Mouse (Mus musculus) gonadal fat pad, adult 2 months (tissue): ENCODE data around the gene Padi4. TPM values are rescaled to one million over a fixed set of nuclear protein-coding genes. Genes with fewer than 3 reads are reported as not detected.

Experiments
- DNase-seq: peaks from one replicate; pipeline ENCODE4 v3.0.0-alpha.2; 2012; ENCODE audit warnings: low read depth
- polyA plus RNA-seq: library from polyadenylated mRNA; depleted of rRNA; stranded (reverse); fragments of >200 nt; gene quantifications from 2 replicates; pipeline ENCODE4 v1.2.3, GENCODE M21; 2012; rRNA removed

Padi4 gene
- polyA plus RNA-seq: 2.6 and 2.7 TPM in 2 replicates

DNA sequence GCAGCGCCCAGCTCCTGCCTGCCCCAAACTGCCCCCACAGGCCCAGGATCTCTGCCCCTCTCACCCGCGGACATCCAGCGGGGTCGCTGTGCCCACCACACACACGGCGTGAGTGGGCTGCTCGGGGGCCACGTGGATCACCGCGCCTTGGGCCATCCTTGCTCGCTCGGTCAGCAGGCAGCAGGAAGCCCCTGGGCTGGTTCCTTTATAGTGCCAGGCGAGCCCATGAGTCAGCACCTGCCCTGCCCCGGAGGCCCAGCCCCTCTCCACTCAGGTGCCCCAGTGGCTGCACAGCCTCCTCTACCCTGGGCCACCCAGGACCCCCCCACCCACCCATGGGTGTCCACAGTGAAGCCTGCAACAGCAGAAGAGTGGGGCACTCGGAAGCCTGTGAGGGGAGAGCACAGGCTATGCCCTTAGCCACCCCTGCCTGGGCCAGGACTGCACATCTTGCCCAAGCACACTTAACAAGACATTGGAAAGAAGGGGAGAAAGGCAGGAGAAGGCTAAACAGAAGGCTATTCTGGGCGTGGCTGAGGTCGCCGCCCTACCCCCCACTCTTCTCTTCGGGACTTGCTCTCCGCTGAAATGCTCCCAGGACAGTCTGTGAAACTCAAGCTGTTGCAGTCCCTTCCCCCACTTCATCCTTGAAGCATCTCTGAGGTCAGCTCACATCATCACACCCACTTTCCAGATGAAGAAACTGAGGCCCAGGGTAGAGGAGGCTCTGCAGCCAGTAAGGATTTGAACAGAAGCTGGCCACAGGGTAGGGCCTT lies at the start of gene Padi4:
Padi4 (minus strand) TSS at position 212 of the 776 bp plus-strand sequence.
- no peak for DNase-seq

DNA sequence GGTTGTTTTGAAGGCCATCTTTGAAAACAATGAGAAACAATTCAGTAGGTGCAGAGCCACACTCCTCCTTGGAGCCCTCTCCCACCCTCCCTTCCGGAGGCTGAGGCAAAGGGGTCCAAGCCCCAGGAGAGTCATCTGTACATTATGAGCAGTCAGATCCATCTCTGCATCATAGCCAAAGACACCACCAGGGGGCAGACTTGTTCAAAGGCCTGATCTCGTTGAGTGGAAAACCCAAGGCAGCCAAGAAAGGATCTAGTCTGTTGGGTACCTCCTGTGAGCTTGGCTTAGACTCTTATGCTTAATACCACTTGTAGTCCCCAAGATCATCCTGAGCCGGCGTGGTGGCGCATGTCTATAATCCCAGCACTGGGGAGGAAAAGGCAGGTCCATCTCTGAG lies 48.0 kb upstream of the Padi4 start:
- DNase-seq: no peak

DNA sequence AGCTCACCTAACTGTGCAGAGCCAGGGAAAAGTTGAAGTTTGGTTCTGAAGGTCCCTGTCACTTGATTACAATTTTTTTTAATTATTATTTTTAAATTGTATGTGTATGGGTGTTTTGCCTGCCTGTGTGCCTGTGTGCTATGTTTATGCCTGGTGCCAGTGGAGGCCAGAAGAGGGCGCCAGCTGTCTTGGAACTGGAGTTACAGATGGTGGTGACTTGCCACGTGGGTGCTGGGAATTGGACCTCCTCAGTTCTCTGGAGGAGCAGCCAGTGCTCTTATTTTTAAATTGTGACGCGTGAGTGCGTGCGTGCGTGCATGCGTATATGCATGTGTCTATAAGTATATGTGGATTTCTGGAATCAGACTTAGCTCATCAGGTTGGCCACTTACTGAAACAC lies 43.4 kb upstream of the Padi4 start:
- DNase-seq: no peak

DNA sequence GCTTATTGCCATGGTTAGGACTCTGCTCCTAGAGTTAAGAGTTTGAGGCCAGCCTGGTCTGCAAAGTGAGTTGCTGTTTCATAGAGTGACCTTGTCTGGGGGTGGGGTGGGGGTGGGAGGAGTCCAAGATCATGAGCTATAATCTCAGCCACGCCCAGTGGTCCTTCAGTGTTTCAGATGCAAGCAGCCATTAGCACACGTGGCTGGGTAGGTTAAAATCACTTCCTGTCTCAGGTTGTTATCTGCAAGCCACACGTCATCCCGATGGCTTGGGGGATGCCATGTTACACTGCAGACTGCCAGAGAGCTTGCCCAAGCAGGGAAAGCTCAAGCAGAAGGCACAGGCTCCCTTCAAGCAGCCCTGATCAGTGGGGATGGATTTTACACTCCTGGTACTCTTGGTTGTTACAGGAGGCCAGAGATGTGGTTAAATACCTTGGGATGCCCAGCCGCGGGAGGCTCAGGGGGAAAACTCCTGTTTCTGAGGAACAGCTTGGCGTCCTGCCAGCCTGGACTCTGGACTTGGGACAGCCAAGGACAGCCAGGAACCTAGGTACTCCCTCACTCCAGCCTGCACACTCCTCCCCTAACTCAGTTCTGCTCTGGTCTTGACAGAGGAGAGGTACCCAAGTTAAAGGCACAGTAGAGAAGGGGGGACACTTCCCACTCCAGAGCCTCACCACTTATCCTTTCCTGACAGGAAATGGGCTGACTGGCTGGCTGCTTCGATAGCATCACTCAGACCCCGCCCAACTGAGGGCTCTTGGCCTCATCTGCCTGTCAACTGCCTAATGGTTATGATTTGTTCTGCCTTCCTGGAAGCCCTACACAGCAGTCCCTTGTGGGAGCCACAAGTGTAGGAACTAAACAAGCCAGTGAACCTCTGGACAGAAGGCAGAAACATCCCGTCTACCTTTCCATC lies 42.2 kb upstream of the Padi4 start:
- no peak for DNase-seq

DNA sequence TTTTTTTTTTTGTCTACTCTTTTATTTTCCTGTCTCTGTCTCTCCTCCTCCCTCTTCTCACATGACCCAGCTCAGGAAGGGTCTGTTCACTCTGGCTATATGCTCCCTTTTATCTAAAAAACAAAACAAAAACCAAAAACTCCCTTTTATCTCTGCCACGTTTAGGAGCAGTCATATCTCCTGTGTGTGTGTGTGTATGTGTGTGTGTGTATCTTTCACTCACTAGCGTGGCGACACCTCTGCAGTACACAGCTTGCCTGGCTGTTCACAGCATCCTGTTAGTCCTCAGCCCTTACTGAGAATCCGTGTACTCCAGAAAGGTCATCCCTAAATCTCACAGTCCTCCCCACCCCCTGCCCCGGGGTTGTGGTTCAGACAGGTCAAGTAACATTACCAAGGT lies 41.5 kb upstream of the Padi4 start:
- DNase-seq: no peak

DNA sequence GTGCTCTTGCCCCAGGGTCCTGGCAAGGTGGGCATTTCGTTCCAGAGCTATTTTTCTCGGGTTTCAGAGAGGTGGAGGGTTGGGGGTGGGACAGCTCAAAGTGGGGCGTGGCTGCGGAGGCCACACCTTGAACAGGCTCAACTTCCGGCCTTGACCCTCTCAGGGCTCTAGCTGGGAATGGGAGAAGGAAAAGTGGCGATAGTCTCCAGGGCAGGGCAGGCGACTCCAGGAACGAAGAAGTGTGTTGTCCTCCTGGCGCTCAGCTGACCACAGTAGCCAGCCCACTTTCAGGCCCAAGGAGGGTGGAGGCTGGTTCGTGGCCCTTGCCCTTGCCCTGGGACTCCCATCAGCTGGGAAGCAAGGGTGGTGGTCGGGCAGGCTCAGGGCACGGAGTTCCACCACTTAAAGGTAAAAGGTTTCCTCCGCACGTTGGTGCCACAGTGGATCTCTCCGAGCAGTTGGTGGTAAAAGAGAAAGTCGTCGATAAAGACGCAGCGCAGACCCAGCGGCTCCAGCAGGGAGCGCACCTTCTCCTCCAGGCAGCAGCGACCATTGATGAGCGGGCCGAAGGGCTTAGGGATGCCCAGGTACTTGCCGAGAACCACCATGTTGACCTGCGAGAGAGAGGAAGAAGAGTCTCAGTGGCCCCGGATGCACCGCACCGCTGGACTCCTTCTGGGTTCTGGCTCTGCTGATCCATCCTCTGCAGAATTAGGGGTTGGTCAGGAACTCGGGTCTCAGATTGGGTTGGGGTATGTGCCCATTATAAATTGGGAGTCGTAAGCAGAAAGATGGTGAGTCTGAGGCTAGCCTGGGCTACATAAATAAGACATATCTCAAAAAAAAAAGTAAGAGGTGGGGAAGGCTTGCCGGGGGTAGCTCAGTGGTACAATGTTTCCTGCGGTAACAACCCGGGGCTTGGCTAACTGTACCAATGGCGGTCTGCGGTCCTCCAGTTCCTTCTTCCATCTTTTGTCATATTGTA lies 40.5 kb upstream of the Padi4 start:
- no peak for DNase-seq

DNA sequence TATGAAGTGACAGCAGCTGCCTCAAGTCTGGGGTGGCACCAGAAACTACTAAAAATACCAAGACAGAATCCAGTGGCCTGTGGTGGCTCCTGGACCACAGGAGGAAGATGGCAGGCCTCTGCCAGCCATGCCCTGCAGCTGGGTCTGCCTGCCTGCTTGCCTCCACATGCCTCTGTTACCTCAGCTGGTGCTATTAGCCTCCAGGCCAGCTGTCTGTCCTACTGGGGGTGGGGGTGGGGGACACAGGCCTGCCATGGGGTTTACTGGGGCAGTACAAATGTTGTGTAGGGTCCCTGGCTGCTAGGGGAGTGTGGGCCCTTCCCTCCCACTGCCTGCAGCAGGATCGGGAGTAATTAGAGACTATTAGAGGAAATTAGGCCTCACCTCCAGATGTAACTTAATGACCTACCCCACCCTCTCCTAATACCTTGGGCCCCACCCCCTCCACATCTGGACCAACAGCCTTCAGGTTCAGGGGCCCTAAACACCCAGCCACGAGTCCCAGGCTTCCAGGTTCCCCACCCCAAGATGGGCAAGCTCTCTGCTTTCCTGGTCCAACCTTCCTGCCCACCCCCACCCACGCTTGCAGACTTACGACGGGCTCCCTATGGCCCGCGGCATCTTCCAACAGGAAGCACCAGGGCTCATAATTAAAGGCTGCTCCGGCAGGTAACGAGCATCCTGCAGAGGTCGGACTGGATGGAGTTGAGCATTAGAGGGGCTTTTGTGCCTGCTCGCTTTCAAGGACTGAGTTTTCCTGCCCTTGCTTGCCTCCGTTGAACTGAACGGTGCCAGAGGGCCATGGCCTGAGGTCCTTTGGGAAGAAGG lies 39.5 kb upstream of the Padi4 start:
- DNase-seq: no peak

DNA sequence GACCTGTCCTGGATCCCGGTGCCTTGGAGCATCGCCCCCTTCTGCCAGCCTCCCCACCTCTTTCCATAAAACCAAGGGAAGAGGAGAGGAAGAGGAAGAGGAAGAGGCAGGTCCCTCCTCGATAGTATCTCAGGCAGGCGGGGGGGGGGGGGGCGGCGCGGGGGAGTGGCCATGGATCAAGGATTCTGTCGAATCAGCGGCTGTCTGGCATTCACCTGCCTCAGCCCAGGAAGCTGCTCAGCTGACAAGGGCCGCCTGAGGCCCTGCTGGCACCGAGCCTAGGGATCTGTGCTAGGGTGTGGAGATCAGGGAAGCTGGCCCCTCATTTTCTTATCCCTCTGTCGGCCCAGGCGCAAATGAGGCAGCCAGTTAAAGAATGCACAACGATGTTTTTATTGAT lies 38.6 kb upstream of the Padi4 start:
- DNase-seq: no peak

DNA sequence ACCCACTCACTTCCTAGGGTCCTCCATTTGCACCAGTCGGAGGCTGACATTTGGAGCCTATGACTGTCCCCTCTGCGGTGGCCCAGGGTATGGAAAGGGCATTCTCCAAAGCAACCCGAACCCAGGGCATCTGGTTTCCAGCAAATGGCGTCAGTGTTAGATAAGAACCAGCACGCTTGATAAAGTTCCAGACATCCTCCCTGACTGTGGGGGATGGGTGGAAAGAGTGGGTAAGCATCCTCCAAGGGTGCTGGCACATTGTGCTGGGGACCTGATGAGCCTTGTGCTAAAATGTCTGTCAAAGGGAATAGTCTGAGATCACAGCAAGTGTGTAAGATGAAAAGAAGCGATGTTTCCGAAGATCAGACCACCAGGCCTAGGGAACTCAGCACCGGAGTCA lies 38.2 kb upstream of the Padi4 start:
- DNase-seq: no peak

DNA sequence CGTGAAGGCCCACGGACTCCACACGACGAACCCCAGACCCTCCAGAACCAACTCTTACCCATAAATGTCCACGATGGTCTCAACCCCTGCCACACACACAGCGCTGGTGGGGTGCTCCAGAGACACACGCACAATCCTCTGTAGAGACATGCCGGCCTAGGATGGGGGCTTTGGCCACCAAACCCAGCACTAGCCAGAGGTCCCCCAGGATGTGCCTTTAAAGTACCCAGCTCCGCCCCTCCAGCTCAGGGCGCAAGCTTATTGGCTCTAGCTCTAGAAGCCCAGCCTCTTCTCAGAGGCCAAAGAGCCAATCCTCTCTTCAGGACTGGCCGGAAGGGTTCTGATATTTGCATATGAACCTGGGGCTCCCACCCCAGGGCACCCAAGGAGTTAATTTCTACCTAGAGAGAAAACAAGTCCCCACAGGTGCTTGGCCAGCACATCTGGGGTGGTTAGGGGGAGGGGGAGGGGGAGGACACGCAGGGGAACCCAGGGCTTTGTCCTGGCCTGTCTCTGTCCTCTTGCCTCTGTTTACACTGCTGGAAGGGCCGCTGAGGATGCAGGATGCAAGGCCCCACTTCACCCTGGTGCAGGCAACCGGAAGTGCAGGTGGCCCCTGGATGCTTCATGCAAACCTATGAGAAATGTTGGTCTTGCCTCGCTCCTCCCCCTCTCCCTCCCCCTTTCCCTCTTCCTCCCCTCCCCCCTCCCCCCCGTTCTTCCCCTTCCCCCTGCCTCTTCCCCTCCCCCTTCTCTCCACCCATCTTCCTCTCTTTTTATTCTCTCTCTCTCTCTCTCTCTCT lies 36.6 kb upstream of the Padi4 start, which contains the start of gene Padi3:
Padi3 (minus strand) TSS at position 191 of the 803 bp plus-strand sequence.
- DNase-seq: no peak

DNA sequence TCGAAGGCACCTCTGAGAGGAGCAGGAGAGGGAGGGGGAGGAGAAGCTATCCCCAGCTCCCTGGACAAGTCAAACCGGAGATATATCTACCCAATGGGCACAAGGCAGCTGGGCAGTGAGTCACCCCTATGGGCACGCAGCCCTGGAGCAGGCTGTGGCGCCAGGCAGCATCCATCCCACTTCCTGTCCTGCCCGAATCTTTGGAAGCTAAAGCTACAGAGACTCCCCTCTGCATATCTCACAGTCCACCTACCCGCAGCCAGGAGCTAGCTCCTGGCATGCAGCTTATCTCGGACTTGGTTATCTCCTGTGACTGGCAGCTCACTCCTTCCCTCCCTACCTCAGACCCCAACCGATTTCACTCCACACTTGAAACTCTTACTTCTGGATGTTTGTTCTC lies 35.1 kb upstream of the Padi4 start:
- no peak for DNase-seq

DNA sequence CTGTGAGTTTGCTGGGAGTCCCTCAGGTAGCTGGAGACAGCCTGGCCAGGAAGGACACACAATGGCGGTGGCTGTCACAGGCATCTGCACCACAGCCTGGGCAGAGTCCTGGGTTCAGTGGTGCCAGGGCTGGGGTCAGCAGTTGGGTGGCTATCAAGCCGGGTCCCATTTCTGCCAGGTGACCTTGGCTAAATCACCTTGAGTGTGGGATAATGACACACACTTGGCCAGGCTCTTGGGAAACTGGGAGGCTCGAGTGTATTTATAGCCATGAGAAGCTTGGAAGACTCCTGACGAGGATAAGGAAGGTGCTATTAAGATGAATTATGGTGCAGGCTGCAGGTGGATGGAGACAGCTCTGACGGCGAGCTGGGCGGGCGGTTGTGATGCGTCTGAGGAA lies 30.6 kb upstream of the Padi4 start:
- no peak for DNase-seq

DNA sequence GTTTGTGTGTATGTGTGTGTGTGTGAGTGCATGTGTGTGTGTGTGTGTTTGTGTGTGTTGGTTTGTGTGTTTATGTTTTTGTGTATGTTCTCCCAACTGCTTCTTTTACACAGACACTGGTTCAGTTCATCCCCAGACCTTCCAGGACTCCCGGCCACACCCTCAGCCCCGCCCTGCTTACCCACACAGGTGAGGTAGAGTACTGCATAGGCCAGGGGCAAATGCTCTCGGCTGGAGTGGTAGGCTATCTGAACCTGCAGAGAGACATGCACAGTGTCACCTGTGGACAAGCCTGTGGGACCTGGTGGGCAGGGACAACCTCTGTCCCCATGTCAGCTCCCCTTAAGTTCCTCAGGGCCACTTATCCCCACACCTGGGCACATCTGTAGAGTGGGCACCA lies 27.3 kb upstream of the Padi4 start:
- DNase-seq: no peak

DNA sequence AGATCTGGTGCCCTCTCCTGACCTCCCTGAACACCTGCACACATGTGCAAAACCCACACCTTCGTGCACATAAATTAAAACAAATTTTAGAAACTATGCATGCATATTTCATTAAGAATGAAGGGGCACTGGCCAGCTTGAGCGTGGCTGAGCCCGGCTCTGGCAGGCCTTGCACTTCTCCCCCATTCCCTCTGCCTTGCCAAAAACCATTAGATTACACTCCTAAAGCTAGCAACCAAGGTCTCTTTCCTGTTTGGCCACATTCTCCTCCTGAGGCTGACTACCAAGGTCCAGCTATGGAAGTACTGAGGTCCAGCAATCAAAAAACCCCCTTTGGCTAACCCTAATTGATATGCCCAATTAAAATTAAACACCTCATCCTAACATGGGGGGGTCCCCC lies 22.8 kb upstream of the Padi4 start:
- no peak for DNase-seq

DNA sequence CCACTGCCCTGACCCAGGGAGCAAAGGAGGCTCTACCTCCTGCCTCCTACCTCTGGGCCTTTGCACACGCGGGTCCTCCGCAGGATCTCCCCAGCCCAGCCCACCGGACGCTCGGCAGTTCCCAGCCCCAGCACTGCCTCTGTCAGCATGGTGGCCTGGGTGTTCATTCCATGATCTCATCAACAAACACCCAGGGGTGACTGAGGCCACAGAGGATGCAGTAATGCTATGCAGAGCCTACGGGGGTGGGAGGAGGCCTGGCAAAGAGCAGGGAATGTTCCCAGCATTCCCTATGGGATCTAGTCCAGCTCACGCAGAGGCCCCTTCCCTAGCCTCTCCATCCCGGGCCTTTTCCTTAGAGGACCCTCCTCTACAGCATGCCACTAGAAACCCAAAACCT lies 20.6 kb upstream of the Padi4 start:
- no peak for DNase-seq

DNA sequence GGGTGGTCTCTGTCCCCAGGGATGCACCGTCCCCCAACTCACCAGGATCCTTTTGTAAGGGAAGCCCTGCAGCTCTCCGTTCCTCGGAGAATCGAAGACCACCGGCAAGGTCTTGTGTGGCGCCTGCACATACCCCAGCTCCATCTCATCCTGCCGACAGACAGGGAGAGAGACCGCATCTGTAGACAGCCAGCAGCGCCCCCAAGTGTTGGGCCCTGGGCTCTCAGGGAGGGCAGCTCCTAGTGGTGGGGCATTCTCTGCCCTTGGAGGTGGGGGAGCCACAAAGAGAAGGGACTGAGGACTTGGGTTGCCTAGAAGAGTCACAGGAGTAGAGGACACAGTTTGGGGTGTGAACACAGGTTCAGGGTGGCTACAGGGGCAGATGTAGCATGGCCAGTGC lies 19.8 kb upstream of the Padi4 start:
- no peak for DNase-seq

DNA sequence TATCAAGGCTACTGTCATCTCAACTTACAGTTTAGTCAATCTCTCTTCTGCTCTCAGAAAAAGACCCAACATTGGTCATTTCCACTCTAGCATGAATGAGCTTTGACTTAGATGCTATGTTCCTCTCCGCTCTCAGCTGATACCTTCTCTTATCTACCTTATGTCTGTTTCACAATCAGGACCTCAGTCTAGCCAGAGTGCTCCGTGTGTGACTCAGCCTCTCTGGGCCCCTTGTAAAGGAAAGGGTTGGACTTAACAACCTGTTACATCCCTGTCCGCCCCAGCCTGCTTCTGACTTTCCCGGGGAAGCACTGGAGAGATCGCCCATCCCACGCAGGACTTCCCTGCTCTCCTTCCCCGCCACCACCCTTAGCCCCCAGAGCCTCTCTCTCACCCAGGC lies 18.5 kb upstream of the Padi4 start:
- no peak for DNase-seq

DNA sequence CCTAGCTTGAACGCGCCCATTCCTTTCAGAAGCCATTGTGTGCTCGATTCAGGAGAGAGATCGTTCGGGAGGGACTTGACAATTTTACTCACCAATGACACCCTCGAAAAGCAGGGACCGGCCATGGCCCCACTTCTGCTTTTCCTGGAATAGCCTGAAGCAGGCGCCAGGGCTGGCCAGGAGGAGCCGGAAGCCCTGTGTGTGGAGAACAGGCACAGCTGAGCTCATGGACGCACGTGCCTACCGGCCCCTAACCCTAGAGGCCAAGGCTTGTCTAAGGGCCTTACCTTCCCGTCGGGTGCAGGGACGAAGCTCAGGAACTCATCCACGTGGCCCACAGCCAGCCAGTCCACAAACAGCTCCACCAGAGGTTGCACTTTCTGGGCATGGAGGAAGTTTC lies 17.0 kb upstream of the Padi4 start:
- no peak for DNase-seq

DNA sequence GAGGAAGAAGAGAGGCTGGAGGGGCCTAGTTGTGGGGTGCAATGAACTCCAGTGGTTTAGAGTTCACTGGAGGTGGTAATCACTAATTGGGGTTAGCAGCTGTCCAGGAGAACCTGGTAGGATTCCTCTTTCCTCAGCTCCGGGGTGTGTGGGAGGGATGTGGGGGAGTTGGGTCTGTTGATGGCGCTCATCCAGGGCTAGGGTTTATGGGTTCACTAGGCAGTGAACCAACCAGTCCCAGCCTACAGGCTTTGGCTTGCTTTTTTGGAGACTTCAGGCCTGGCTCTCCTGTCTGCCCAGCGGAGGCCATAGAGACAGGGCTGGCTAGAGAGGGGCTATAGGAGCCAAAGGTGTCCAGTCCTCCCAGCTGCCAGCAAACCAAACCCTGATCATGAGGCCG lies 15.9 kb upstream of the Padi4 start:
- no peak for DNase-seq

DNA sequence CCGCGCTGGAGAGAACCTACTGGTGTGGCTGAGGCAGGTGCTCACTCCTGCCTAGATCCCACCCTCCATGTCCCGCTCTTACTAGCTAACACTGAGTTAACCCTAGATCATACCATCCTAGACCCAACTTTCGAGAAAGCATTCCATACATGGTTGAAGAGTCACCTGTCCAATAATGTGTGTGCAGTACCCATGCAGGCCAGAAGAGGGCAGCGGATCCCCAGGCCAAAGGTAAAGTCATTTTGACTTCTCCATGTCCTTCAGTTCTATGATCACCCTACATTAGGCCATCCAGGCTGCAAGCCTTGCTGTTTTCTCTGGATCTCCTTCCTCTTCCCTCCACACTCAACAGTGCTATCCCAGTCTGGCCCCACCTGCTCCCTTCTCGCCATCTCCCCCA lies 14.9 kb upstream of the Padi4 start:
- DNase-seq: no peak
